Mouse (Mus musculus): ENCODE data around the gene Spic.

The Spic gene

GRCm38 (mm10) chr10:88684925-88685324, at the start of gene Spic:
Gene Spic (minus strand): TSS chr10:88685015.
- in situ Hi-C loops (cut with MboI, MseI), result no loop called here

- in situ Hi-C loops (cut with MboI, MseI), result loop anchor here (5.0 kb wide), 2 partner anchors 310 to 355 kb away; partner anchors contain the start of genes Dram1 (in 1 of the 2) and Gnptab (in 1 of the 2)
These were observed 47.5 kb upstream of the Spic start for GRCm38 (mm10) chr10:88732309-88732622.

- in situ Hi-C loops (cut with MboI, MseI), result loop anchor here (5.0 kb wide), 2 partner anchors 309 to 354 kb away; partner anchors contain the start of genes Dram1 (in 1 of the 2) and Gnptab (in 1 of the 2)
These were observed 46.9 kb upstream of the Spic start for GRCm38 (mm10) chr10:88731496-88732308.

DNA sequence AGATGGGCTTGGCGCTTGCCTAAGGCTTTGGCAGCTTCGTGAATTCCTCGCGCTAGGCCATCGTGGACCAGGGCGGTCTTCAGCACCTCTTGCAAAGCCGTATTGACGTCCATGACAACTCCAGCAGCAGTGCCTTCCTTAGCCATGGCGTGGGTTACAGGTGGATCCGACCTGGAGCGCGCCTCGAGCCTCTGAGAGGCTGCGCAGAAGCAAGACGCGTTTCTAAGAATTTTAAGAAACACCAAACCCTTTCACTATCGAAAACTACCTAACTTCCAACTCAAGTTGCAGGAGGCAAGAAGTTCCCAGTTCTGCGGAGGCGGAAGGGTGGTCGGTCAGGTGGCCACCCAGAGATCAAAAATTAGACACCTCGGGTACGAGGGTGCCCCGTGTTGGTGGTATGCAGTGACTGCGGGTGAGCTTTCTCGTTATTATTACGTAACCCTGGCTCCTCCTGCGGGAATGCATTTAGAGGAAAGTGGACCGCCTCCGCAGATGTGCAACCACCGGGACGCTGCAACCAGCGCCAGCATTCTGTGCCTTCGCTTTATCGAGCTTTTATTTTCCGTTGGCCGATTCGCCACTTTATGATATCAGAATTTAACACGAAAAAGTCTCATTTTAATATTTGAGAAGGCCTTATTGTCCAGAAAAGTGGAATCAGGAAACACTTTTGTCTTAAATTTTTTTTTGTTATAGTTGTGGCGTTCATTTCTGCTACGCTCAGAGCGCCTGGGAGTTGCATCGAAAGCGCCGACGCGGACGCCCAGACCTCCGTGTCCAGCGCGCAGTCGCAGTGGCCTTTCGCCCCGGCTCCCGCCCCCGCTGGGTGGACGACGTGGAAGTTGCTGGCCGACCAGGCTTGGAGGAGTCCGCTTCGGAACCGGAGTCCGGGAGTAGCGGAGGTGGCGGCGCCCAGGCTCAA, 46.0 kb upstream of the Spic start, which contains the start of gene Arl1:
TSS of gene Arl1 (plus strand) at position 288 of the 925 bp plus-strand sequence.
- in situ Hi-C loops (cut with MboI, MseI), result loop anchor here (5.0 kb wide), 2 partner anchors 309 to 354 kb away; partner anchors contain the start of genes Dram1 (in 1 of the 2) and Gnptab (in 1 of the 2)

DNA sequence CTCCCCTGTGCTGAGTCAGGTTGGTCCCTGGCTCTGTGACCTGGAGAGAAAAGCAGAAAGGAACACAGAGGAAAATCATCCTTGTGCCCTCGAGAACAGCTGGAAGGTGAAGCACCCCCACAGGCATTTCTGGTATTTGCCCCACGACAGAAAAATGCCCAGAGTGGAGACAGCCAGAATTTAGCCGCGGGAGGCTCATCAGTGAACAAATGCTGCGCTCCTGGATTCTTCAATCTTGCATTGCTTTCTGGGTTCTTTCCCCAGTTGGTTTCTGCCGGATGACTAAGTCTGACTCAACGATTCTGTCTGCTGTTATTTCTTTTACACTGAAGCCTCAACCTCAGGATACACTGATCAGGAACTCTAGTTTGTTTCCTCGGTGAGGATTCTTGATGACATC, 43.4 kb upstream of the Spic start:
- in situ Hi-C loops (cut with MboI, MseI), result loop anchor here in 1 of 2 experiments (10.0 kb wide), 1 partner anchor 173 kb away; no protein-coding TSS in a partner anchor

DNA sequence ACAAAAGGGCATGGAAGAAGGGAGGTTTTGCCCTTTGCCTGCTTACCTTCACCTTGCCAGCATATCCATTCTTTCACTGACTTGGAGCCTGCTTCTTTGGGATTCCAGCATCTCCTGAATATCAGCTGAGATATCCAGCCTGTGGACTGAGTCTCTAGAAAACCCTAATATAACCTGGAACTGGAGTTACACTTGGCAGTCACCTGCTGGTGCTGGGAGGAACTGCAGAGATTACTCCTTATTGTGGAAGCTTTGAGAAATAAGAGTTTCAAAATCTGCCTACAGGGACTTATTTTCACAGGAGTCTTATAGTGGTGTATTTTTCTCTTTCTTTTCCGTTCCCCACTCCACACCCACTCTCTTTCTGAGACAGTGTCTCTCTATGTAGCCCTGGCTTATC, 42.3 kb upstream of the Spic start:
- in situ Hi-C loops (cut with MboI, MseI), result loop anchor here in 1 of 2 experiments (10.0 kb wide), 1 partner anchor 172 kb away; no protein-coding TSS in a partner anchor

DNA sequence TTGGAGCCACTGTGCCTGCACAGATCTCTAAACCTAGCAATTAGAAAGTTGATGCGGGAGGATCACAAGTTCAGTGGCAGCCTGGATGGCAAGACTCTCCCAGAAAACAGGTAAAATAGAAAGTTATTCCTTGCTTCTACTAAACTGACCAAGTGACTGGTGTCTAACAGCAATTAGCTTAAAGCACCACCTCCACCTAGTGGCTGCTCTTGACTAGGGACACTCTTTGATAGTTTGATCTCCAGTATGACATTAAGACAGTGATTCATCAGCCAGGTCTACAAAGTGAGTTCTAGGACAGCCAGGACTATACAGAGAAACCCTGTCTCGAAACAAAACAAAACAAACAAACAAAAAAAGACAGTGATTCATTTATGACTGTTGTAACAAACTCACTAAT, 40.5 kb upstream of the Spic start:
- in situ Hi-C loops (cut with MboI, MseI), result loop anchor here in 1 of 2 experiments (10.0 kb wide), 1 partner anchor 171 kb away; no protein-coding TSS in a partner anchor

DNA sequence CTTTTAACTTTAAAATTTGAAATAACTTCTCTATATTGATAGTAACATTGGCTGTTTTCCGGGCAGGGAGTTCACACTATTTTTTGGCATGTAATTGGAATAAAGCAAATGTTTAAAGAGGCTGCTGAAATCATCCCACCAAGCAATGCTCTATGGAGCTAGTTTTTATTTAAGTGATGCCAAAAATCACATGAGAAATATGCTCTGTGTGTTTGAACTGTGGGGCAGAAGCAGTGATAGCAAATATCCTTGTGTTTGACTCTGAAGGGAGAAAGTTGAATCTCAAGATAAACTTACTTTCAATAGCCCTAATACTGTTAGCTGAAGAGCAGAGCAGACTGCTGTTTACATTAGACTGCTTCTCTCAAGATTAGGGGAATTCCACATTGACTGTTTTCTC, 34.8 kb upstream of the Spic start:
- in situ Hi-C loops (cut with MboI, MseI), result loop anchor here (10.0 to 25.0 kb wide), 2 partner anchors 165 to 182 kb away; no protein-coding TSS in a partner anchor

DNA sequence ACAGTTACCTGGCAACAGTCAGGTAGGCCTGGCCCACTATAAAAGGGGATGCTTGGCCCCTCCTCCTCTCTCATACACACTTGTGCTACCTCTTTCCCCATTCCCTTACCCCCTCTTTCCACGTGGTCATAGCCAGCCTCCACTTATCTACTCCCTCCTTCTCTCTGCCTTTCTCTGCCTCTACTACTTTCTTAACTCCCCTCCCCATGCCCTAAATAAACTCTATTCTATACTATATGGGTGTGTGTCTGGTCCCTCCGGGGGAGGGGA, 32.9 kb upstream of the Spic start:
- in situ Hi-C loops (cut with MboI, MseI), result loop anchor here in 1 of 2 experiments (25.0 kb wide), 1 partner anchor 180 kb away; no protein-coding TSS in a partner anchor

GRCm38 (mm10) chr10:88716986-88717755, 32.4 kb upstream of the Spic start:
- in situ Hi-C loops (cut with MboI, MseI), result loop anchor here in 1 of 2 experiments (25.0 kb wide), 1 partner anchor 180 kb away; no protein-coding TSS in a partner anchor

DNA sequence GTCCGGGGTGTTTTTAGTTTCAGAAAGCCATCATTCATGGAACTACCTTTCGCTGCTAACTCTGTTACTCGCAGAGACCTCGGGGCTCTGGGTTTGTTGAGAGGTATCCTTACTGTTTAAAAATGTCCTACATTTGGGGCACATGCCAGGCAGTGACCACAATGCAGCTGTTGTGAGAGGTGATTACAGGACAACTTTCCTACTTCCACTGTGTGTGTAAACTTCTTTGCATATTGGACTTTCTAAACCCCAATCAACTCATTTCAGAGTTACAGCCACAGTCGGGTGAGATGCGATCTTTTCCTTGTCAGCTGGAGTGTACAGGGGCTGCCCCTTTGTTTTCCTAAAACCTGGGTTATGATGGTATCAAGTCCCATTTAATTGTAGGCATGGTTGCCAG, 30.8 kb upstream of the Spic start:
- in situ Hi-C loops (cut with MboI, MseI), result loop anchor here in 1 of 2 experiments (25.0 kb wide), 1 partner anchor 178 kb away; no protein-coding TSS in a partner anchor

GRCm38 (mm10) chr10:88714744-88715143, 29.9 kb upstream of the Spic start:
- in situ Hi-C loops (cut with MboI, MseI), result loop anchor here in 1 of 2 experiments (5.0 to 25.0 kb wide), 3 partner anchors 102 to 327 kb away; no protein-coding TSS in a partner anchor

DNA sequence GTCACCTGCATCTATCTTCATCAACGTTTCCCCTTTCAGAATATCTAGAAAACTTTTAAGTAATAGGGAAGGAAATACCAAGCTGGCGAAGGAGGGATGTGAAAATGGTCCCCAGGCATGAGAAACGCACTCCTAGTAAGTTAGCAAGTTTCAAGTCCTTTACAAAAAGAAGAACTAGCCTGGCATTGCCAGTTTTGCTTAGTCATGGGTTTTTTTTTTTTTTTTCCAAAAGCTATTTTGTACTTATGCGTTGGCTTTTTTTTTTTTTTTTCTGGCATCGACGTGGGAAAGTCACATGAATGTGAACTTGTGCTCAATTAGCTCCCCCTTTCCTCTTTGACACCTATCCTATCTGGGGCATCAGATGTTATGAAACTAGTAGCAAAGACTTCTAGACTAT, 27.5 kb upstream of the Spic start:
- in situ Hi-C loops (cut with MboI, MseI), result loop anchor here in 1 of 2 experiments (5.0 to 25.0 kb wide), 3 partner anchors 100 to 325 kb away; no protein-coding TSS in a partner anchor

- in situ Hi-C loops (cut with MboI, MseI), result loop anchor here (5.0 to 25.0 kb wide), 2 partner anchors 172 to 453 kb away; no protein-coding TSS in a partner anchor
These were observed 24.1 kb upstream of the Spic start for GRCm38 (mm10) chr10:88708671-88709523.

DNA sequence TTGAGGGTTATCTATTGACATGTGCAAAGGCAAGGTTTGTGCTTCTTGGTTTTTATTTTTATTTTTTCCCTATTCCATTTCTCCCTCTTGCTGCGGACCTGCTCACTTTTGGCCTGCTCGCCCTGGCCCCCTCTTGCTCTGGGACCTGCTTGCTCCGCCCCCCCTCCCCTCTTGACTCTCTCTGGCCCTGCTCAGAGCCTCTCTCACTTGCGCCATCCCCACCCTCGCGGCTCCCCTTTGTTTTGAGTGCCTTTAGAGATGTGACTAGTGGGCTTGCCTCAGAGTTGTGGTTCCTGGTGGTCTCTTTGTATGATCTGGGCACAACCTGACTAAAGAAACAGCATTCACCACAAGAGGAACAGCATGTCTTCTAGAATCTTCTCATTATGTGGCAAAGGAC, 16.1 kb upstream of the Spic start:
- in situ Hi-C loops (cut with MboI, MseI), result loop anchor here in 1 of 2 experiments (25.0 kb wide), 1 partner anchor 164 kb away; no protein-coding TSS in a partner anchor

DNA sequence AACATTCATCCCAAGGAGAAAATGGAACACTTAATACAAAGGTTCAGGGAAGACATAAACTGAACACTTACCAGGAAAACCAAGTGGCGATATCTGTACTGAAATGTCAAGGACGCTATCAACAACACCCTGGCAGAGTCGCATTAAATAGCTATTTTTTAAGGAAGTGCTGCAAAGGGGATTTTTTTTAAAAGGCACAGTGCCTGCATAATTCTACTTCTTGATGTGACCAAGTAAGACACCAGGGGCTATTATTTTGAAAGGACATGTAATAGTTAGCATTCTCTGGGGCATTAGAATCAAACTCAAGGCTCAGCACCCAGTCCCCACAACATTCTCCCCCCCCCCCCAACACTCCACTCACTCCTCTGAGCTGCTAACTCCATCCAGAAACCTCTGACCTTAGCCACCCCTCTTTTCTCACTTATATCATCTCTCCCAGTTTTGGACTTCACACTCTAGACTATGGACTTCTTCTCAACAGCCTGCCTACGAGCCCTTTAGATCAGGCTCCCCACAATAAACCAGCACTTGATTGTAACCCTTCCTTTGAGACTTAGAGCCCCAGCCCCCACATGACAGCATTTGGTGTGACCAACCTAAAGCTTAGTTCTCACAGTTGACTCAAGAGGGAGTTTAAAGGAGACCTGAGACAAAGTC, 1.8 kb downstream of the Spic start:
- in situ Hi-C loops (cut with MboI, MseI), result no loop called here

DNA sequence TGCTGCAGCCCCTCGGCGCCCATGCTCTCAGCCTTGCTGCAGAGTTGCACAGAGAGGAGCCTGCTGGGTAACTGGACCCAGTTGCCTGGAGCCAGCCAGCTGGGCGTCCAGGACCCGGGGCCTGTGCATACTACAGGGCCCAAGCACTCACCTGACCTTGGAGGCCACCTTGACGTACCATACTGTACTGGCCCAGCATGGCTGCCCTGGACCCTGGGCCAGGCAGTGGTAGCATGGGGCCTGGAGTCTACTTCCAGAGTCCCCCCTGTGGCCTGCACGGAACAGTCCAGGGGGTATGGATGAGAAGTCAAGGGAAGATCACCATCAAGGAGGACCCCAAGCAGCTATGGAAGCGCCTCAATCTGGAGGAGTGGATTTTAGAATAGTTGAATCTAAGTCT, 12.0 kb downstream of the Spic start:
- in situ Hi-C loops (cut with MboI, MseI), result no loop called here

DNA sequence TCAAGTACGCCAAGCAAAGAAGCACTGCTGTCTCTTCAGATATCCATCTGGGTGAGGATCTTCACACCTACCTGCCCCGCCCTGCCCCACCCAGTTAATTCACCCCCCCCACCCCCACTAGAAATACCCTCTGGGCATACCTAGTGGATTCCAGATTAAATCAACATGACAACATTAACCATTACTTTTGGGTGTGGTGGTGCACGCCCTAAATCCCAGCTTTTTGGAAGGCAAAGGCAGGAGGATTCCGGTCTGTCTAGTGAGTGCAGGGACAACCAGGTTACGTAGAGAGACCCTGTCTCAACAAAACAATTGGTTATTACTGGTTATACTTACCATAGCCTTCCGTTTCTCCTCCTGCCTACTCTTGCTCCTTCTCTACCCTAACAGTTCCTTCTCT, 12.7 kb downstream of the Spic start:
- in situ Hi-C loops (cut with MboI, MseI), result no loop called here

DNA sequence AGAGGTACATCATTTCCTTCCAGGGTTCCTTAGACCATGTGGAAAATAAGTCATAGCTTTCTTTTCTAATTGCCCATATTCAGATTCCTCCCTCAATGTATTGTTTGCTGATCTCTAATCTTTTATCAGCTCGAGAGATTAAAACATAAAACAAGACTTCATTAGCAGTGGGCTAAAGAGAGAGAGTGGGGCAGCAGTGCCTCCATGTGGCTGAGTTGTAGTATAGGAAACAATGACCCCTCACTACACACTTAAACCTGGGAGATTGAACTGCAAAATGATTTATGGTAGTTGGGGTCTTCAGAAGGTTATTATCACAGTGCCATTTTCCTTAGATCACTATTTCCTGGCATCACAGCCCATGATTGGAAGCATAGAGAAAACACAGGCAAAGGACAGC, 15.1 kb downstream of the Spic start:
- in situ Hi-C loops (cut with MboI, MseI), result loop anchor here in 1 of 2 experiments (10.0 kb wide), 1 partner anchor 685 kb away; no protein-coding TSS in a partner anchor

Measured in T-helper 17 cell (primary cell).